8 mouse cellular contexts compared by ENCODE assay signal in genomic region chr5:123618558-123618957, GRCm38 (mm10). TPM values are rescaled to one million over a fixed set of nuclear protein-coding genes. Genes with fewer than 3 reads are reported as not detected.
A peak's percentile ranks its signal among the peaks of the same experiment; 100 is the strongest.
DNase-seq lines count a peak whose midpoint lies in the region; ATAC-seq and TF ChIP-seq lines count a peak whose summit lies in the region.

No protein-coding gene starts in this region.

- H3K9ac ChIP-seq in liver, embryonic 14.5 days (replicated peaks): no peak overlapping the region

- TF ChIP-seq EP300 in liver, embryonic 14.5 days (IDR thresholded peaks at IDR 0.05; ENCODE audit: low read depth): no peak

- WGBS in liver, embryonic 14.5 days (ENCODE audit: insufficient replicate concordance): 19% methylated on average over 2 of the region's 2 CpGs

- no peak for ATAC-seq in liver, embryonic 14.5 days (ENCODE audit: insufficient read depth)
- ATAC-seq in monocyte, adult 5-6 weeks (replicated peaks; ENCODE audit: insufficient number of reproducible peaks, low FRiP score, low TSS enrichment, poor library complexity, severe bottlenecking): no peak

- H3K4me3 ChIP-seq in liver, embryonic 14.5 days (ENCODE audit: insufficient read depth in 1 of 2, low read depth in 2 of 2, low read length in 2 of 2): no peak overlapping the region

- no peaks in the 10 kb centered on the region for H3K9me3 ChIP-seq in liver, embryonic 14.5 days (ENCODE audit: control insufficient read depth, low read length)

- no peaks in the 10 kb centered on the region for H3K27me3 ChIP-seq in liver, embryonic 14.5 days (ENCODE audit: control insufficient read depth, insufficient read depth, low read length)

- intact Hi-C loops in left cerebral cortex, postnatal 4 days (cut with DNase I): loop anchor here (10.0 kb wide), 1 partner anchor 96 kb away; no protein-coding TSS in a partner anchor
- intact Hi-C loops in left cerebral cortex, postnatal 10 days (cut with DNase I): loop anchor here (10.0 kb wide), 1 partner anchor 174 kb away; no protein-coding TSS in a partner anchor
- intact Hi-C loops in gastrocnemius, postnatal 36 days (cut with DNase I): no loop called here

- no peak overlapping the region for H3K27ac ChIP-seq in liver, embryonic 14.5 days

- H3K4me2 ChIP-seq in liver, embryonic 14.5 days (ENCODE audit: low read depth): no peak overlapping the region

- no peaks in the 10 kb centered on the region for H3K4me1 ChIP-seq in liver, embryonic 14.5 days (replicated peaks; ENCODE audit: control insufficient read depth in 2 of 2, insufficient read depth in 2 of 2, low read length in 1 of 2)

- no peaks in the 10 kb centered on the region; the same call in 1 of the 2 replicates for H3K36me3 ChIP-seq in liver, embryonic 14.5 days (replicated peaks; ENCODE audit: control insufficient read depth, insufficient read depth, low read depth)

- TF ChIP-seq CTCF in liver, embryonic 14.5 days (IDR thresholded peaks at IDR 0.05; ENCODE audit: low read depth): peak; percentile 63

- DNase-seq in cerebellum, adult 18-20 months: peak; percentile 25 to 47
- DNase-seq in cerebellum, adult 9-11 months: no peak
- peak; percentile 15 for DNase-seq in left cerebral cortex, postnatal 4 days
- no peak for DNase-seq in left cerebral cortex, postnatal 10 days (ENCODE audit: extremely low spot score in 1 of 2, low spot score in 2 of 2)
- DNase-seq in MN1 (ENCODE audit: low spot score): peak; percentile 23
- peak in 1 of 3 experiments; percentile 23 for DNase-seq in liver, embryonic 14.5 days (ENCODE audit: low read depth in 3 of 3, low spot score in 3 of 3)
- DNase-seq in gastrocnemius, postnatal 36 days: no peak

RNA-seq across cellular contexts. Expression of gene Vps33a, which starts 45.7 kb away (rescaled TPM):
- total RNA-seq in left cerebral cortex, postnatal 4 days (2021): 10 to 100 TPM; 71.2 to 83.2 TPM
- total RNA-seq in left cerebral cortex, postnatal 10 days (2021): 10 to 100 TPM; 70.1 to 76.9 TPM
- polyA plus RNA-seq in liver, embryonic 14.5 days (2012; rRNA removed): 7.3 and 10.1 TPM in 2 replicates
- polyA plus RNA-seq in liver, embryonic 14.5 days (2014; fragmentation: Nextera tagmentation; extraction: Ambion mirVana): 15.5 and 20.6 TPM in 2 replicates
- total RNA-seq in monocyte, adult 5-6 weeks (2017): 21.2 to 31.5 TPM (median 21.2 TPM) in 3 replicates
- 10 to 100 TPM; 28.6 to 31.1 TPM for total RNA-seq in gastrocnemius, postnatal 36 days (2021)

Comparison
In these comparisons a context has a peak if more than half of its experiments do, and no peak if none do; other contexts are left out.
1. DNase-seq: peak in cerebellum, adult 18-20 months (2 of 2), left cerebral cortex, postnatal 4 days (single experiment) and MN1 (single experiment); none in cerebellum, adult 9-11 months (single experiment), left cerebral cortex, postnatal 10 days (0 of 2) and gastrocnemius, postnatal 36 days (0 of 2).